Mouse (Mus musculus) G1E (cell line): ENCODE measurements around the gene Nudcd3.

Experiments used
- CTCF ChIP-seq: IDR thresholded peaks from 2 replicates; pipeline ENCODE4 v1.5.1; 2012; ENCODE audit warnings: low read depth, low read length, inconsistent platforms, mixed read lengths
- GATA1 ChIP-seq: IDR thresholded peaks from 2 replicates; pipeline ENCODE4 v1.6.1; 2012; ENCODE audit warnings: borderline replicate concordance, low read length, inconsistent platforms, mixed read lengths
- TAL1 ChIP-seq: conservative IDR thresholded peaks from 2 replicates; pipeline ENCODE4 v1.6.1; 2012; ENCODE audit warnings: low read depth, low read length, inconsistent platforms, mixed read lengths

- TF ChIP-seq TAL1 = no peak
- no peak for TF ChIP-seq GATA1
- TF ChIP-seq CTCF = no peak
Observed at GRCm38 (mm10) chr11:6163062-6163461, 37.2 kb downstream of the Nudcd3 start.
